In the genomic region with DNA sequence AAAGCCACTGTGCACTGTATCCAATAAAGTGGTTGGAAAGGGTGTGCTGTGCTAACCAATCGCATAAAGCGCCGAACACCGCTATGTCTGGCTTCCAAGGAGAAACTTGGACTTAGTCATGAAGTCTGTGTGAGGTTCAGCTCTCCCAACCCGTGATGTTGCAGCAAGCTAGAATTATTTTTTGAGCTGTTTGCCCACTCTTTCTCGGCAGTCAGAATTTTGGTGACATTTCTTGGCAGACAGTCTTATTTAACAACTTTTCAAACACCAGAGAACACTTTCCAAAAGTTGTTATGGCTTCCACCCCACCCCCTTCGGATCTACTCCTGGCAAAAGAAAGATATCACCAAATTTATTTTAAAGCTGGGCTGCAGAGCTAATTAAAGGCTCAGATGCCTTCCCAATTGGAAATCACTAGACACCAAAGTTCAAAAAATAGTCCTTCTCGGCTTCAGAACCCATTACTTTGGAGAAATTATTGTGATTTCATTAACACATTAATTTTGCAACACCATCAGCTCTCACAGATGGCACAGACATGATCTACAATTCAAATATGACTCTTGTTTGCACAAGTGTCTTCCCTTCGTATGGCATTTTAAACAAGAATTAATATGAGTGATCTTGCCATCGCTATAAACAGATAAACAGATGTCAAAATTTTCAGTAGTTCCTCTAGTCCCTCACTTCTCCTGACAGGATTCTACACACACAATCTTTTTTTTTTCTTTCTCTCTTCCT, we compare ENCODE assay signal across 23 mouse cellular contexts.
DNase-seq lines count a peak whose midpoint lies in the region; ATAC-seq and TF ChIP-seq lines count a peak whose summit lies in the region.
"Had no signal": no experiment of that assay in that cellular context is flagged by ENCODE, and none has a peak within 500 bp of the region (broad histone marks: within the 10 kb centered on the region; RNA-seq: fewer than 3 reads in every experiment).

No protein-coding gene starts in this region.

- TF ChIP-seq CTCF in layer of hippocampus, adult 2 months (conservative IDR thresholded peaks at IDR 0.05), result no peak
- no peak for TF ChIP-seq CTCF in brain, embryonic 14.5 days (IDR thresholded peaks at IDR 0.05; ENCODE audit: borderline replicate concordance, extremely low read depth, insufficient read depth, insufficient read length)

- peak overlapping the region; percentile 75 for H3K27ac ChIP-seq in layer of hippocampus, adult 2 months
- H3K27ac ChIP-seq in kidney, embryonic 14.5 days (ENCODE audit: low read depth, low read length), result no peak overlapping the region
- H3K27ac ChIP-seq: embryonic facial prominence, embryonic 13.5 days; heart, embryonic 15.5 days; hindbrain, embryonic 15.5 days; intestine, embryonic 15.5 days; kidney, embryonic 15.5 days; left cerebral cortex, adult 2 months; liver, embryonic 14.5 days; lung, embryonic 15.5 days; macrophage; midbrain, embryonic 12.5 days; stomach, postnatal 0 days had no signal

- no peak overlapping the region for H3K4me3 ChIP-seq in layer of hippocampus, adult 2 months
- H3K4me3 ChIP-seq in kidney, embryonic 14.5 days (ENCODE audit: low read length), result no peak overlapping the region
- H3K4me3 ChIP-seq: embryonic facial prominence, embryonic 13.5 days; heart, embryonic 15.5 days; hindbrain, embryonic 15.5 days; intestine, embryonic 15.5 days; kidney, embryonic 15.5 days; left cerebral cortex, adult 2 months; lung, embryonic 15.5 days; midbrain, embryonic 12.5 days had no signal

- no peak for ATAC-seq in kidney, embryonic 14.5 days (ENCODE audit: low FRiP score, low TSS enrichment)
- ATAC-seq: intestine, embryonic 15.5 days had no signal

- peak; percentile 53 to 67 for DNase-seq in layer of hippocampus, adult 2 months (ENCODE audit: low spot score in 2 of 2)
- DNase-seq in layer of hippocampus, postnatal 10 days (ENCODE audit: low spot score in 2 of 2), result no peak
- peak; percentile 87 for DNase-seq in brain, adult 2 months (ENCODE audit: low read depth, low spot score)
- DNase-seq in brain, embryonic 14.5 days (ENCODE audit: low read depth), result peak; percentile 85
- DNase-seq in left cerebral cortex, postnatal 14 days (ENCODE audit: low spot score in 2 of 2), result peak; percentile 52 to 72
- no peak for DNase-seq in cerebellum, adult 11 months
- DNase-seq: cerebellum, postnatal 10 days; gastrocnemius, postnatal 25 days; heart, postnatal 4 days; kidney, postnatal 4 days; thymus, postnatal 14 days had no signal

- H3K36me3 ChIP-seq in kidney, embryonic 14.5 days (ENCODE audit: control insufficient read depth, insufficient read depth, low read length), result no peaks in the 10 kb centered on the region
- H3K36me3 ChIP-seq: heart, embryonic 15.5 days; intestine, embryonic 15.5 days; kidney, embryonic 15.5 days; lung, embryonic 15.5 days; midbrain, embryonic 12.5 days had no signal

- no peak overlapping the region for H3K4me2 ChIP-seq in kidney, embryonic 14.5 days (replicated peaks; ENCODE audit: low read depth, low read length)
- H3K4me2 ChIP-seq: embryonic facial prominence, embryonic 13.5 days; heart, embryonic 15.5 days; hindbrain, embryonic 15.5 days; intestine, embryonic 15.5 days; kidney, embryonic 15.5 days; lung, embryonic 15.5 days; midbrain, embryonic 12.5 days had no signal

- no peak for TF ChIP-seq POLR2A in brain, embryonic 14.5 days (IDR thresholded peaks at IDR 0.05; ENCODE audit: borderline replicate concordance, extremely low read depth, insufficient read depth, insufficient read length, poor library complexity, severe bottlenecking)

- no peak overlapping the region for H3K9ac ChIP-seq in kidney, embryonic 14.5 days (ENCODE audit: low read depth, low read length)
- H3K9ac ChIP-seq: embryonic facial prominence, embryonic 13.5 days; heart, embryonic 15.5 days; hindbrain, embryonic 15.5 days; intestine, embryonic 15.5 days; kidney, embryonic 15.5 days; liver, embryonic 14.5 days; lung, embryonic 15.5 days; midbrain, embryonic 12.5 days had no signal

- intact Hi-C loops in left cerebral cortex, postnatal 14 days (cut with DNase I), result loop anchor here (5.0 kb wide), 1 partner anchor 149 kb away; the partner anchor contains the start of genes 9030612E09Rik and Sobp

- WGBS in kidney, embryonic 14.5 days, result 87% methylated on average over 10 of the region's 10 CpGs

- peaks cover 5% of the 10 kb centered on the region; the same call in 1 of the 2 replicates for H3K4me1 ChIP-seq in kidney, embryonic 14.5 days (ENCODE audit: control insufficient read depth, insufficient read depth, low read length)

- H3K27me3 ChIP-seq in kidney, embryonic 14.5 days (ENCODE audit: control insufficient read depth, insufficient read depth, low read length), result peaks cover 42% of the 10 kb centered on the region
- H3K27me3 ChIP-seq: hindbrain, embryonic 15.5 days had no signal

- H3K9me3 ChIP-seq in kidney, embryonic 14.5 days (ENCODE audit: control insufficient read depth, low read length), result no peaks in the 10 kb centered on the region
- H3K9me3 ChIP-seq: embryonic facial prominence, embryonic 13.5 days; heart, embryonic 15.5 days; hindbrain, embryonic 15.5 days; intestine, embryonic 15.5 days; kidney, embryonic 15.5 days; lung, embryonic 15.5 days; midbrain, embryonic 12.5 days had no signal

Comparison
In these comparisons a context has a peak if more than half of its experiments do, and no peak if none do; other contexts are left out.
1. DNase-seq: peak in layer of hippocampus, adult 2 months (2 of 2), brain, adult 2 months (single experiment), brain, embryonic 14.5 days (single experiment) and left cerebral cortex, postnatal 14 days (2 of 2); none in layer of hippocampus, postnatal 10 days (0 of 2) and cerebellum, adult 11 months (single experiment).